Mouse (Mus musculus): ENCODE measurements around the gene Srebf1.

GRCm38 (mm10) chr11:60211761-60212160 lies 10.6 kb downstream of the Srebf1 start:
- TF ChIP-seq TAL1 (IDR thresholded peaks at IDR 0.05; ENCODE audit: low read length) (no peak), GATA1 (IDR thresholded peaks at IDR 0.05; ENCODE audit: low read length) (no peak)

Measured in erythroblast, embryonic 14.5 days (primary cell).